Mouse (Mus musculus): ENCODE measurements around the gene Olfr65.

- TF ChIP-seq POLR2A (IDR thresholded peaks at IDR 0.05; ENCODE audit: control insufficient read depth, low read depth, low read length) = no peak
- TF ChIP-seq CTCF (IDR thresholded peaks at IDR 0.05; ENCODE audit: control insufficient read depth, insufficient read depth, insufficient replicate concordance, low read depth, low read length) = no peak
Measured at GRCm38 (mm10) chr7:103944137-103944536, 40.9 kb downstream of the Olfr65 start, which contains the start of gene Olfr633.
